Mouse (Mus musculus) heart, embryonic 12.5 days (tissue): ENCODE measurements around the gene Bcas3. TPM values are rescaled to one million over a fixed set of nuclear protein-coding genes. Genes with fewer than 3 reads are reported as not detected.
A peak's percentile ranks its signal among the peaks of the same experiment; 100 is the strongest.

Experiments
- ATAC-seq: fragments of 200-750 bp; cut with Nextera tagmentation; 2 replicates; pipeline ENCODE4 v1.8.0; 2017; ENCODE audit warnings: moderate TSS enrichment, moderate library complexity; ENCODE audit not compliant: insufficient number of reproducible peaks, low FRiP score
- H3K27ac ChIP-seq: fragments of 300-500 bp; sonication (generic); 2 replicates; pipeline ENCODE4 v1.5.1; 2016; ENCODE audit warnings: mild to moderate bottlenecking, moderate library complexity; ENCODE audit not compliant: poor library complexity, severe bottlenecking
- H3K27me3 ChIP-seq: fragments of 300-500 bp; sonication (generic); replicated peaks from 2 replicates; pipeline ENCODE4 v1.6.1; 2016; ENCODE audit warnings: mild to moderate bottlenecking, moderate library complexity
- H3K36me3 ChIP-seq: fragments of 300-500 bp; sonication (generic); 2 replicates; pipeline ENCODE4 v1.6.1; 2016; ENCODE audit warnings: mild to moderate bottlenecking, moderate library complexity
- H3K4me1 ChIP-seq: fragments of 300-500 bp; sonication (generic); replicated peaks from 2 replicates; pipeline ENCODE4 v1.6.1; 2016; ENCODE audit warnings: mild to moderate bottlenecking
- H3K4me2 ChIP-seq: fragments of 300-500 bp; sonication (generic); 2 replicates; pipeline ENCODE4 v1.6.1; 2016; ENCODE audit warnings: mild to moderate bottlenecking, moderate library complexity
- H3K4me3 ChIP-seq: fragments of 300-500 bp; sonication (generic); 2 replicates; pipeline ENCODE4 v1.5.1; 2016; ENCODE audit warnings: mild to moderate bottlenecking
- H3K9ac ChIP-seq: fragments of 300-500 bp; sonication (generic); 2 replicates; pipeline ENCODE4 v1.6.1; 2016; ENCODE audit warnings: mild to moderate bottlenecking, moderate library complexity
- H3K9me3 ChIP-seq: fragments of 300-500 bp; sonication (generic); replicated peaks from 2 replicates; pipeline ENCODE4 v1.6.1; 2016; ENCODE audit warnings: mild to moderate bottlenecking, moderate library complexity
- WGBS: fragments of 180-500 bp; shearing (Covaris S2); methylation state at CpG from one replicate; pipeline ENCODE4 v1.1.7; 2016; 5-methylcytosine and 5-hydroxymethylcytosine counted together
- polyA plus RNA-seq: library from polyadenylated mRNA; unstranded; fragments of >200 nt; fragmentation: Nextera tagmentation; extraction: Ambion mirVana; gene quantifications from 2 replicates; pipeline ENCODE4 v1.2.1, GENCODE M21; 2016

The Bcas3 gene
- polyA plus RNA-seq, 1 experiment from 2014 or later = 16.1 TPM

DNA sequence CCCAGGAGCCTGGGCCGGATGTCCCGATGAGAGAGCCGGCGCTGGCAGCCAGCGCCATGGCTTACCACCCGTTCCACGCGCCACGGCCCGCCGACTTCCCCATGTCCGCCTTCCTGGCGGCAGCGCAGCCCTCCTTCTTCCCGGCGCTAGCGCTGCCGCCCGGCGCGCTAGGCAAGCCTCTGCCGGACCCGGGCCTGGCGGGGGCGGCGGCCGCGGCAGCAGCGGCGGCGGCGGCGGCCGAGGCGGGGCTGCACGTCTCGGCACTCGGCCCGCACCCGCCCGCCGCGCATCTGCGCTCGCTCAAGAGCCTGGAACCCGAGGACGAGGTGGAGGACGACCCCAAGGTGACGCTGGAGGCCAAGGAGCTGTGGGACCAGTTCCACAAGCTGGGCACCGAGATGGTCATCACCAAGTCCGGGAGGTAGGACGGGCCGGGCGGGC lies 480.1 kb downstream of the Bcas3 start:
- ATAC-seq = no peak
- Histone ChIP-seq H3K27ac (peak overlapping the region; percentile 78), H3K27me3 (peaks cover 77% of the 10 kb centered on the region), H3K9ac (peak overlapping the region; percentile 81), H3K4me1 (peaks cover 60% of the 10 kb centered on the region), H3K9me3 (no peaks in the 10 kb centered on the region), H3K4me3 (peak overlapping the region; percentile 74), H3K4me2 (peak overlapping the region; percentile 92), H3K36me3 (no peaks in the 10 kb centered on the region)
- under 1% methylated on average over 42 of the region's 54 CpGs for WGBS

DNA sequence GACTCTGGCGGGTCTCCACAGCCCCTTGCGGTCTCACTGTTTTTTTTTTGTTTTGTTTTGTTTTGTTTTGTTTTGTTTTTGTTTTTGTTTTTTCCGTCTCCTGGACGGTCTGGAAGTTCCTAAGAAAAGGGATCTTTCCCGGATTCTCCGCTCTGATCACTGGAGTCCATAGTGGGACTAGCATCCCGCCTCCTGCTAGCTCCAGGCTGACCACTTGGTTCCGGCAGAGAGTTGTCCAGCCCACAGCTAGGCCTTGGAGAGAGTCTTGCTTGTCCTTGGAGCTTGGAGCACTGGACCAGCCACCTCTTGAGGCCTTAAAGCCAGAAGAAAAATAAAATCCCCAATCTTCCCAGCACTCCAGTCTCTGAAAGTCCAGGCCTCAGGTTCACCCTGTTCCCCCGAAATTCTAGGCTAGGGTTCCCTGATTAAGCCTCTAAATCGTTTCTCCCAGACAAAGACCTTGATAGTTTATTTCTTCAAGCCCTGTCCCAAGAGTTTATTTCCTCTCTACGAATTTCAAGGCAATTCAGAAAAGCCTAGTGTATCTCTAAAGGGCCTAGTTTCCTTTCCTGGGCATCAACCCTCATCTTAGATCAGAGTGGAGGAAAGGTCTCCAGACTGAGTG lies 480.9 kb downstream of the Bcas3 start:
- Histone ChIP-seq H3K27me3 (peaks cover 75% of the 10 kb centered on the region), H3K4me2 (peak overlapping the region; percentile 92), H3K4me3 (peak overlapping the region; percentile 74), H3K4me1 (peaks cover 57% of the 10 kb centered on the region), H3K27ac (no peak overlapping the region), H3K9me3 (no peaks in the 10 kb centered on the region), H3K36me3 (no peaks in the 10 kb centered on the region), H3K9ac (peak overlapping the region; percentile 81)
- whole genome bisulfite sequencing = 11% methylated on average over 11 of the region's 11 CpGs
- no peak for ATAC-seq

DNA sequence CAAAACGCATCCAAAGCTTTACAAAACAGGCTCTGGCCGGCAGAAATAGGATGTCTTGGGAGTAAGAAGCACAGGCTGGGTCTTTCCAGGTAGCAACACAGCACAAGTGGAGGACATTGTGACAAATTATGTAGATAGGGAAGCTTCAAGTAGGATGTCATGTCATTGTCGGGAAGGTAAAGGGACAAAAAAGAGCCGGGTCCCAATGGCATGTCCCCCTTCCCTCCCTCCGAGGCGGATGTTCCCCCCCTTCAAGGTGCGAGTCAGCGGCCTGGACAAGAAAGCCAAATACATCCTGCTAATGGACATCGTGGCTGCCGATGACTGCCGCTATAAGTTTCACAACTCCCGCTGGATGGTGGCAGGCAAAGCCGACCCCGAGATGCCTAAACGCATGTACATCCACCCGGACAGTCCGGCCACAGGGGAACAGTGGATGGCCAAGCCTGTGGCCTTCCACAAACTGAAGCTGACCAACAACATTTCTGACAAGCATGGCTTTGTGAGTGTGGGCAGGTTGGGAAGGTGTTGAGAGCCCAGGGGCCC lies 481.5 kb downstream of the Bcas3 start:
- Histone ChIP-seq H3K4me2 (peak overlapping the region; percentile 92), H3K4me1 (peaks cover 51% of the 10 kb centered on the region), H3K4me3 (peak overlapping the region; percentile 74), H3K9me3 (no peaks in the 10 kb centered on the region), H3K27ac (no peak overlapping the region), H3K9ac (peak overlapping the region; percentile 61), H3K36me3 (no peaks in the 10 kb centered on the region), H3K27me3 (peaks cover 78% of the 10 kb centered on the region)
- WGBS = 20% methylated on average over 17 of the region's 17 CpGs
- no peak for ATAC-seq

DNA sequence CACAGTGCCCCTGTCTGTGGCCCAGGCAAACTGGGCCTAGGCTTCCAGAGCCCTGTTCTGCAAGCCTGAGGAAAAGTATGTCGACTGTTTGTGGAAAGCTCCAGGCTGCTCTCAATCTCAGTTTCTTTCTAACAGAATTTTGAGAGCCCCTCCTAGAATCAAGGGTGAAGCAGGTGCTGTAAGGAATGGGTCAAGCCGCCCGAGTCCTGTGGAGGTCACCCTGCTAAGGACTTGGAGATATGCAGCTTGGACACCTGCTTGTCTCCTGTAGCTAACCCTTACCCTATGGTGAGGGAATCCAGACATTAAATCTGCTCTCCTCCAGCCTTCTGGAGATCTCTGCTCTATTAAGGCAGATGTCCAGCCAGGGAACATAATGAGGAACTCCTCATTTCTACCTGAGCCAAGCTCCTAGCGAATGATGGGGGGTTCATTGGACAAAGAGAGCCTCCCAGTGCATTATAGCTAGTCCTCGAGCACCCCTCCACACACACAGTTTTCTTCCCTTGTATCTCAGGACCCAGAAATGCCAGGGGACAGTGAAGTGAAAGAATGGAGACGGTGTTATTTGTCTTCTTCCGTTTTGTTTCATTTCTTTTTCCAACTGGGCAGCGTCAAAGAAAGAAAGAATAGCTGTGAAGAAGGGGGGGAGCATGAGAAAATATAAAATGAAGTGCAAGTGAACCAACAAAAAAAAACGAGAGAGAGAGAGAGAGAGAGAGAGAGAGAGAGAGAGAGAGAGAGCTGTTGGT lies 482.2 kb downstream of the Bcas3 start:
- Histone ChIP-seq H3K36me3 (no peaks in the 10 kb centered on the region), H3K9me3 (no peaks in the 10 kb centered on the region), H3K4me3 (peak overlapping the region; percentile 74), H3K4me1 (peaks cover 48% of the 10 kb centered on the region), H3K9ac (peak overlapping the region; percentile 61), H3K27ac (no peak overlapping the region), H3K27me3 (peaks cover 81% of the 10 kb centered on the region), H3K4me2 (peak overlapping the region; percentile 92)
- no peak for ATAC-seq
- 25% methylated on average over 9 of the region's 9 CpGs for WGBS

DNA sequence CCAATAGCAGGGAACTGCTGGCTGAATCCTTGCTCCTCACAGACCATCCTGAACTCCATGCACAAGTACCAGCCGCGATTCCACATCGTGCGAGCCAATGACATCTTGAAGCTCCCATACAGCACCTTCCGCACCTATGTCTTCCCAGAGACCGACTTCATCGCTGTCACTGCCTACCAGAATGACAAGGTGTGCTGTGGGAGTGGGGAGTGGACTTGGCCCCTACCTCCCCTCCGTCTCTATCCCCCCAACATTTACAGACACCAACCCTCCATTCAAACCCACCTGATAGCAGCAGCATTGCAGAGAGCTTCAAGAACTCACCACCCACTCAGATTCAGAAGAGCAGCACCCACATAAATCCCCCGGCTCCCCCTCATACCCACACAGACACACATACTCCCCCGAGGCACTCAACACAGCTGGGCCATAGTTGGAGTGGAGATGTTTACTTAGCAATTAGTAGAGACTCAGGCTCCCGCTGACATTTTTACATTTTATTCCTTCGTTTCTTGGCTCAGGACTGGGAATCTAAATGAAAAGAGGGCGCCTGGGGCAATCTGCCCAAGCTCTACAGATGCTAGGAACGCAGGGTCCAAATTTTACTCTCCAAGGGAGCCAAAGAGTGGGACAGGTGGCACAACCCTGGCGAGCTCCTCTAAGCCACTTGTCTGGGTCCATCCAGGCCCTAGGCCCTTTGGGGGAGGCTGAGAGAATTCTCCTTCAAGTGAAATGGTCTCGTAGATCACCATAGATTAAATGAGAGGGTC lies 483.0 kb downstream of the Bcas3 start:
- H3K4me3 ChIP-seq = peak overlapping the region; percentile 74
- H3K27ac ChIP-seq = no peak overlapping the region
- H3K36me3 ChIP-seq = no peaks in the 10 kb centered on the region
- no peak for ATAC-seq
- H3K4me2 ChIP-seq = peak overlapping the region; percentile 92
- H3K9me3 ChIP-seq = no peaks in the 10 kb centered on the region
- peak overlapping the region; percentile 13; the same call in 1 of the 2 replicates for H3K9ac ChIP-seq
- peaks cover 48% of the 10 kb centered on the region for H3K4me1 ChIP-seq
- WGBS = 29% methylated on average over 16 of the region's 16 CpGs
- H3K27me3 ChIP-seq = peaks cover 84% of the 10 kb centered on the region

DNA sequence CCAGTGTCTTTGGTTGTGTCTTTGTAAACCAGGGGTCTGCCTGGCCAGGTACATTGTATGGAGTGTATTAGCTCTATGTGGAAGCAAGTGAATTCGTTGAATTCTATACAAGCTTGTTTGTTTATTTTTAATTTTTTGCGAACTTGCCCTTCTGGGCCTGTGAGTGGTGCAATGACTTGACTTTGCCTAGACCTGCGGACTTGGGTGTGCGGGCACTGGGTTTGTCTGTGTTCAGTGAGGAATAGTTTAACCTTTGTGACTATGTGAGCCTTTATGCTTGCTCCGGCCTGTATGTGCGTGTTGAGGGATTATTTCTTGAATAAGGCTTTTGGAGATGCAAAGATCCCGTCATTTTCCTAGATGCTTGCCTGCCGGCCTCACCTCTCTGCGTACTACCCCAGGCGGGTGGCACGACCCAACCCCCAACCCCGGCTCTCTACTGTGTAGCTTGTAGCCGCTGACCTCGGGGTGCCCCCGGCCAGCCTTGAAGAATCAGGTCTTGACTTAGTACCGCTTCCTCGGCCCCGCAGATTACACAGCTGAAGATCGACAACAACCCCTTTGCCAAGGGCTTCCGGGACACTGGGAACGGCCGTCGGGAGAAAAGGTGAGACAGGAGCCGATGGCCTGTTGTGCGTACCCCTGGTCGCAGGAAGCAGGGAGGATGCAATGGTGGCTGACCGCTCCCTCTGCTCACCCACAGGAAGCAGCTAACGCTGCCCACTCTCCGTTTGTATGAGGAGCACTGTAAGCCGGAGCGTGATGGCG lies 483.7 kb downstream of the Bcas3 start:
- Histone ChIP-seq H3K4me3 (peak overlapping the region; percentile 74), H3K27me3 (peaks cover 82% of the 10 kb centered on the region), H3K27ac (no peak overlapping the region), H3K9me3 (no peaks in the 10 kb centered on the region), H3K36me3 (no peaks in the 10 kb centered on the region), H3K9ac (peak overlapping the region; percentile 73), H3K4me2 (peak overlapping the region; percentile 92), H3K4me1 (peaks cover 47% of the 10 kb centered on the region)
- no peak for ATAC-seq
- 10% methylated on average over 32 of the region's 32 CpGs for WGBS

DNA sequence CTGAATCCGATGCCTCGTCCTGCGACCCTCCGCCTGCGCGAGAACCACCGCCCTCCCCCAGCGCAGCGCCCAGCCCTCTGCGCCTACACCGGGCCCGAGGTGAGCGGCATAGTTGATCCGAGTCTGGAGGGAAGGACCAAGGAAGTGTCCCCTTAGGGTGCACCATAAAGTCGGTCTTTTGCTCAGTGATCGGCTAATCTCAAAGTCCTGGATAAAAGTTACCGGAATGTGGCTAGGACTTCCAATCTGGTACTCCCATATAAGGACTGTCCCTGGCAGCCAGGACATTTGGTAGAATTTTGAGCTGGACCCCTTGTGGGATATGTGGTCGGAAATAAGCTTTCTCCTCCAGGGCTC lies 484.3 kb downstream of the Bcas3 start:
- H3K27ac ChIP-seq = no peak overlapping the region
- 3% methylated on average over 18 of the region's 18 CpGs for WGBS
- H3K9me3 ChIP-seq = no peaks in the 10 kb centered on the region
- no peaks in the 10 kb centered on the region for H3K36me3 ChIP-seq
- H3K4me1 ChIP-seq = peaks cover 46% of the 10 kb centered on the region
- H3K9ac ChIP-seq = peak overlapping the region; percentile 73
- H3K4me2 ChIP-seq = peak overlapping the region; percentile 92
- peaks cover 80% of the 10 kb centered on the region for H3K27me3 ChIP-seq
- no peak for ATAC-seq
- peak overlapping the region; percentile 74 for H3K4me3 ChIP-seq

DNA sequence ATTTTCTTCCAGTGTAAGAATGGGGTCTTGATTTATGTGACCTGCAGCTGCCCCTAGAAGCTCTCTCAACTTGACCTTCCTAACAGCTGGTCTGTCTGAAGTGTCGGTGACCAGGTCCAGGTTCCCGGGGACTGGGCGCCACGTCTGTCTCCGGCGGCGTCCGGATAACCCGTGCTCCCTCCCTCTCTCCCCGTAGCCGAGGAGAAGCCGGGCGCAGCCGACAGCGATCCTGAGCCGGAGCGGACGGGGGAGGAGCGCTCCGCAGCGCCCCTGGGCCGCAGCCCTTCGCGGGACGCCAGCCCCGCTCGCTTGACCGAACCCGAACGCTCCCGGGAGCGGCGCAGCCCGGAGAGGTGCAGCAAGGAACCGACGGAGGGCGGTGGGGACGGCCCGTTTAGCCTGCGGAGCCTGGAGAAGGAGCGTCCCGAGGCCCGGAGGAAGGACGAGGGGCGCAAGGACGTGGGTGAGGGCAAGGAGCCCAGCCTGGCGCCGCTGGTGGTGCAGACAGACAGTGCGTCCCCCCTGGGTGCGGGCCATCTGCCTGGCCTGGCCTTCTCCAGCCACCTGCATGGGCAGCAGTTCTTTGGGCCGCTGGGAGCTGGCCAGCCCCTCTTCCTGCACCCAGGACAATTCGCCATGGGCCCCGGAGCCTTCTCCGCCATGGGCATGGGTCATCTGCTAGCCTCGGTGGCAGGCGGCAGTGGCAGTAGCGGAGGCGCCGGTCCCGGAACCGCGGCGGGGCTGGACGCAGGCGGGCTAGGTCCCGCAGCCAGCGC lies 484.9 kb downstream of the Bcas3 start:
- WGBS = 2% methylated on average over 66 of the region's 67 CpGs
- Histone ChIP-seq H3K9ac (peak overlapping the region; percentile 73), H3K4me2 (peak overlapping the region; percentile 92), H3K4me3 (peak overlapping the region; percentile 74), H3K4me1 (peaks cover 47% of the 10 kb centered on the region), H3K9me3 (no peaks in the 10 kb centered on the region), H3K27ac (peak overlapping the region; percentile 21; the same call in 1 of the 2 replicates), H3K36me3 (no peaks in the 10 kb centered on the region), H3K27me3 (peaks cover 80% of the 10 kb centered on the region)
- ATAC-seq = no peak

DNA sequence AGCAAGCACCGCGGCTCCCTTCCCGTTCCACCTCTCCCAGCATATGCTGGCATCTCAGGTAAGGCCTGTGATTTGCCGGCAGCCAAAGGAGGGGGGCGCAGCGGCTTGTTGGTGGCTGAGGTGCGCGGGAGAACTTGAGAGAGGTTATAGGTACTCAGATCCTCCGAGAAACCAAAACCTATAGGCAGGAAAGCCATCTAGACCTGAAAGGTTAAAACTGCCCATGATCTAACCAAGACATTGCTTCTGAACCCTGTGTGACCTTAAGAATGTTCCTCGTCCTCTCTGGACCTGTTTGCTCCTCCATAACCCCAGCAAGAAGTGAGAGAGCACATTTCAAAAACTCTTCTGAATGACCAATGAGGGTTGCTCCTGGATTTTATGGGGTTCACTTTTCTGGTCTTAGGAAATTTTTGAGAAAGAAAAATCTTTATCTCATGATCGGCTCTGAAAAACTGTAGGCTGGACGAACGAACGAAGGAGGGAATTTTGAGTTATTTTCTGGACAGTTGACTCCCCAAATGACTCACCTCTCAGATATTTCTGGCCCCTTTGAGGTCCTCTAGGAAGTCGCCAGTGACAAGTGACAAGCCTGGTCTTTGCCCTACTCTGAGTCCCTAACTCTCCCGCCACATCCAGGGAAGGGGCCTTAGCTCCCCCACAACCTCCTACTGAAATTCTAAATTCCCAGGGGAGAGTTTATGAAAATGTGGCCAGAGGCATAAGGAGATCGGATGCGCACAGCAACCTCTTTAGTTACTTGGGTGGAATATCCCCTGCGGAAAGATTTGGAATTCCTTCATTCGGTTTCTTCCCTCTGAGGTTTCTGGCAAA lies 485.7 kb downstream of the Bcas3 start:
- H3K4me1 ChIP-seq = peaks cover 53% of the 10 kb centered on the region
- H3K27me3 ChIP-seq = peaks cover 80% of the 10 kb centered on the region
- 13% methylated on average over 20 of the region's 20 CpGs for WGBS
- H3K9ac ChIP-seq = peak overlapping the region; percentile 73
- no peak for ATAC-seq
- no peak overlapping the region for H3K27ac ChIP-seq
- H3K36me3 ChIP-seq = no peaks in the 10 kb centered on the region
- H3K9me3 ChIP-seq = no peaks in the 10 kb centered on the region
- H3K4me3 ChIP-seq = peak overlapping the region; percentile 74
- peak overlapping the region; percentile 92 for H3K4me2 ChIP-seq
